Mouse (Mus musculus): Measurements from ENCODE around the gene Ptpn14. TPM values are rescaled to one million over a fixed set of nuclear protein-coding genes. Genes with fewer than 3 reads are reported as not detected.
A peak's percentile ranks its signal among the peaks of the same experiment; 100 is the strongest.

Gene Ptpn14
- polyA plus RNA-seq (2012; rRNA removed) = 7.1 and 11.2 TPM in 2 replicates

DNA sequence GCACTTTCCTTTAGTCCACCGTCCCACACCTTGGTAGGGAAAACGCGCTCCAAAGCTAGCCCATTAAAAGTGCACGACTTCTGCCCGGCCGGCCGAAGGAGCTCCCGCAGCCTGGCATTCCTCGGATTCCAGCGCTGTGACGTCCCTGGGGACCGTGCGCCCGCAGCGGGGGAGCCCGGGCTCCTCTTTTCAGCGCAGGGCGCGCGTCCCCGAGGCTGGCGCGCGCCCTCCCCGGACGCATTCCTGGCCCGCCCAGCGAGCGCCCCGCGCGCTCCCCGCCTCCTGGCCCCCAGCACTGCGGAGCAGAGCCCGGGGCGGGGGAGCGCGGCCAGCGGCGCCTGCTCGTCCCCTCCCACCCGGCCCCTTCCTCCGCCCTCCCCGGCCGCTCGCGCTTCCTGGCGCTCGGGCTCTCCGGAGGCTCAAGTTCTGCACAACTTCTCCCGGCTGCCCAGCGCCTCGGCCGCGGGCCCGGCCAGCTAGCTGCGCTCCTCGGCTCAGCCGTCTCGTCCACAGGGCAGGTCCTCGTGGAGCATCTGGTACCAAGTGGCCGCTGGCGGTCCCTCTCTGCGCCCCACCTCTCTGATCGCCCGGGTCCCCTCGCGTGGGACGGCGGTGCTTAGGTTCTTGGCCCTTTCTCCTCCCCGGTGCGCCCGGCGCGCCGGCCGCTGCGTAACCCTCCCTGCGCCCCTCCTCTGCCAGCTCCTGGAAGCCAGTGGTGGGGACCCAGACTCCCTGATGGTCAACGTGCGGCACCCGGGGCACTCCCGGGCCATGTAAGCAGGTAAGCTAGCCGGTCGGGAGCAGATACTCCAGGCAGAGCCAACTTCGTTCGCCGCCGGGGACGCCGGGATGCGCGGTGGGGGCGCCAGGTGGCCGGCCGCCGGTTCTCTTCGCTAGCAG lies at the start of gene Ptpn14:
Ptpn14 (plus strand) TSS at position 385 of the 900 bp plus-strand sequence.
- peak in 1 of 2 experiments; percentile 27 for DNase-seq (ENCODE audit: low read depth in 1 of 2, low spot score in 2 of 2)
- Histone ChIP-seq H3K4me3 (ENCODE audit: extremely low read depth, insufficient read depth, insufficient read length) (peak within 1 kb of the TSS; percentile 65), H3K27ac (ENCODE audit: insufficient read depth, low read length) (peak within 1 kb of the TSS; percentile 61)

DNA sequence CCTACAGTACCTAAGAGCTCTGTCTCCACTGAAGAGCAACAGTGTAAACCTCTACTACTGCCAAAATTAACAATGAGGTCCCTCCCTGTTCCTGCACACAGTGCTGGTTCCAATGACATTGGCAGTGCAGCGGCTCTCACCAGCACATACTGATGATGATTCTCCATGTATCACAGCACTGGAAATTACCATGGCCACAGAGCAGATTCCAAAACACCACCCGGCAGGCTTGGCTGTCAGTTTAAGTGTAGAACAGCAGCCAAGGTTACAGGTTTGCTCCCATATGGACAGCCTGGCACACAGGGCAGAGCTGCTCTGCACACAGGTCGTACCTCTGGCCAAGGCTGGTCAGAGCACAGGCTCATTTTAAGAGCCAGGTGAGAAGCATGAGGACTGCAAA lies 48.5 kb upstream of the Ptpn14 start:
- TF ChIP-seq POLR2A (IDR thresholded peaks at IDR 0.05; ENCODE audit: low read depth, low read length) = no peak
- TF ChIP-seq CTCF (IDR thresholded peaks at IDR 0.05; ENCODE audit: extremely low read depth, insufficient read depth, insufficient read length, insufficient replicate concordance) = no peak
- Histone ChIP-seq H3K4me1 (ENCODE audit: control insufficient read depth, insufficient read depth, insufficient read length) (no peaks in the 10 kb centered on the region), H3K27ac (ENCODE audit: insufficient read depth, low read length) (no peak overlapping the region), H3K27me3 (ENCODE audit: control insufficient read depth, insufficient read depth, low read length) (no peaks in the 10 kb centered on the region), H3K36me3 (ENCODE audit: control insufficient read depth, insufficient read depth, low read length) (no peaks in the 10 kb centered on the region), H3K4me3 (ENCODE audit: extremely low read depth, insufficient read depth, insufficient read length) (no peak overlapping the region)
- 97% methylated on average over 3 of the region's 3 CpGs for WGBS
- no peak for DNase-seq (ENCODE audit: low read depth in 1 of 2, low spot score in 2 of 2)

More for the DNA sequence above, at the start of gene Ptpn14:
- TF ChIP-seq POLR2A (IDR thresholded peaks at IDR 0.05; ENCODE audit: low read depth, low read length) (no peak), CTCF (IDR thresholded peaks at IDR 0.05; ENCODE audit: extremely low read depth, insufficient read depth, insufficient read length, insufficient replicate concordance) (no peak)
- Histone ChIP-seq H3K27me3 (ENCODE audit: control insufficient read depth, insufficient read depth, low read length) (peaks cover 5% of the 10 kb centered on the region), H3K36me3 (ENCODE audit: control insufficient read depth, insufficient read depth, low read length) (no peaks in the 10 kb centered on the region), H3K4me1 (ENCODE audit: control insufficient read depth, insufficient read depth, insufficient read length) (no peaks in the 10 kb centered on the region; the same call in 1 of the 2 replicates)
- WGBS = 1% methylated on average over 70 of the region's 98 CpGs

- no peaks in the 10 kb centered on the region for H3K27me3 ChIP-seq (ENCODE audit: control insufficient read depth, insufficient read depth, low read length)
- H3K27ac ChIP-seq (ENCODE audit: insufficient read depth, low read length) = no peak overlapping the region
- TF ChIP-seq CTCF (IDR thresholded peaks at IDR 0.05; ENCODE audit: extremely low read depth, insufficient read depth, insufficient read length, insufficient replicate concordance) (no peak), POLR2A (IDR thresholded peaks at IDR 0.05; ENCODE audit: low read depth, low read length) (no peak)
- WGBS = 95% methylated on average over 9 of the region's 9 CpGs
- H3K4me3 ChIP-seq (ENCODE audit: extremely low read depth, insufficient read depth, insufficient read length) = no peak overlapping the region
- DNase-seq (ENCODE audit: low read depth in 1 of 2, low spot score in 2 of 2) = no peak
- peaks cover 3% of the 10 kb centered on the region for H3K4me1 ChIP-seq (ENCODE audit: control insufficient read depth, insufficient read depth, insufficient read length)
- no peaks in the 10 kb centered on the region for H3K36me3 ChIP-seq (ENCODE audit: control insufficient read depth, insufficient read depth, low read length)
Observed at GRCm38 (mm10) chr1:189684786-189685415, 43.2 kb upstream of the Ptpn14 start.

DNA sequence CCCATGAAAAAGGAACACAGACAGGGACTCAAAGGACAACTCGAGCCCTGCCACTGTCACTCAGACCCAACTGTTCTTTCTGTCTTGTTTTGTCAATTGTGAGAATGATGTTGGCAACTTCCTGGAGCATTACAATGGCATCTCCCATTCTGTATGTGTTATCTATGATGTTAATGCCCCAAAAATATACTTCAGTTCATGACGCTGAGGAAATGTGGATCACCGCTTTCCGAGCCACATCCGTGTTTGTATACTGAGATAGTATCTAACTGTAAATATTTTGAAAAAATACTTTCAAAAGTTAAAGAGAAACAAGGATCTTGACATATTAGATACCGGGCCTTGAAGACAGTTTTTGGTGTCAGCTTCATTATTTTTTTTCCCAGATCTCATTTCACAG lies 42.0 kb upstream of the Ptpn14 start:
- Histone ChIP-seq H3K27me3 (ENCODE audit: control insufficient read depth, insufficient read depth, low read length) (no peaks in the 10 kb centered on the region), H3K27ac (ENCODE audit: insufficient read depth, low read length) (no peak overlapping the region), H3K4me1 (ENCODE audit: control insufficient read depth, insufficient read depth, insufficient read length) (peaks cover 3% of the 10 kb centered on the region), H3K36me3 (ENCODE audit: control insufficient read depth, insufficient read depth, low read length) (no peaks in the 10 kb centered on the region), H3K4me3 (ENCODE audit: extremely low read depth, insufficient read depth, insufficient read length) (no peak overlapping the region)
- no peak for TF ChIP-seq POLR2A (IDR thresholded peaks at IDR 0.05; ENCODE audit: low read depth, low read length)
- no peak for TF ChIP-seq CTCF (IDR thresholded peaks at IDR 0.05; ENCODE audit: extremely low read depth, insufficient read depth, insufficient read length, insufficient replicate concordance)
- WGBS = 90% methylated on average over 6 of the region's 6 CpGs
- DNase-seq (ENCODE audit: low read depth in 1 of 2, low spot score in 2 of 2) = no peak

GRCm38 (mm10) chr1:189687654-189688387 lies 40.2 kb upstream of the Ptpn14 start, which contains the start of gene Cenpf:
Cenpf (minus strand) TSS chr1:189688086.
- Histone ChIP-seq H3K27ac (ENCODE audit: insufficient read depth, low read length) (no peak within 1 kb of the TSS; the same call in 1 of the 2 replicates), H3K4me1 (ENCODE audit: control insufficient read depth, insufficient read depth, insufficient read length) (peaks cover 3% of the 10 kb centered on the region), H3K36me3 (ENCODE audit: control insufficient read depth, insufficient read depth, low read length) (no peaks in the 10 kb centered on the region), H3K4me3 (ENCODE audit: extremely low read depth, insufficient read depth, insufficient read length) (peak within 1 kb of the TSS; percentile 66), H3K27me3 (ENCODE audit: control insufficient read depth, insufficient read depth, low read length) (no peaks in the 10 kb centered on the region)
- TF ChIP-seq CTCF (IDR thresholded peaks at IDR 0.05; ENCODE audit: extremely low read depth, insufficient read depth, insufficient read length, insufficient replicate concordance) (no peak), POLR2A (IDR thresholded peaks at IDR 0.05; ENCODE audit: low read depth, low read length) (no peak)
- WGBS = under 1% methylated on average over 53 of the region's 55 CpGs
- peak; percentile 93 to 98 for DNase-seq (ENCODE audit: low read depth in 1 of 2, low spot score in 2 of 2)

DNA sequence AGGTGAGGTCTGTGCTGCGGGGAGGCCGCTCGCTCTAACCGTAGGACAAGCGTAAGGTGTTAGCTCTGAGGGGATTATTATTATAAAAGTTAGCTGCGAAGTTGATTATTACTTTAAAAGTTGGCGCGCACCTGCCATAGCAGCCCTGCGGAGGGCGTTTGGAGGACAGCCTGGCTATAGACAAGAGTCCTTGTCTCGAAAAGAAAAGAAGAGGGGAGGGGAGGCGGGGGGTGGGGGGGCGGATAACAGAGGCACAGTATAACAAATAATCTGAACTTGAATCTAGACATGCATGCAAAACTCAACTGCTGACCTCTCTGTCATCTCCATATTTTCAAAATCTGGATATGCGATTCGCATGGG lies 39.7 kb upstream of the Ptpn14 start:
- peak overlapping the region; percentile 66 for H3K4me3 ChIP-seq (ENCODE audit: extremely low read depth, insufficient read depth, insufficient read length)
- H3K27me3 ChIP-seq (ENCODE audit: control insufficient read depth, insufficient read depth, low read length) = no peaks in the 10 kb centered on the region
- H3K4me1 ChIP-seq (ENCODE audit: control insufficient read depth, insufficient read depth, insufficient read length) = peaks cover 3% of the 10 kb centered on the region
- TF ChIP-seq POLR2A (IDR thresholded peaks at IDR 0.05; ENCODE audit: low read depth, low read length) = no peak
- no peak for TF ChIP-seq CTCF (IDR thresholded peaks at IDR 0.05; ENCODE audit: extremely low read depth, insufficient read depth, insufficient read length, insufficient replicate concordance)
- DNase-seq (ENCODE audit: low read depth in 1 of 2, low spot score in 2 of 2) = no peak
- H3K36me3 ChIP-seq (ENCODE audit: control insufficient read depth, insufficient read depth, low read length) = no peaks in the 10 kb centered on the region
- WGBS = under 1% methylated on average over 15 of the region's 15 CpGs
- H3K27ac ChIP-seq (ENCODE audit: insufficient read depth, low read length) = no peak overlapping the region

Data from spleen, adult 2 months (tissue).